Mouse (Mus musculus) lung, embryonic 15.5 days (tissue): ENCODE results near the gene Olfr1201. TPM values are rescaled to one million over a fixed set of nuclear protein-coding genes. Genes with fewer than 3 reads are reported as not detected.

ENCODE experiments used
- ATAC-seq: fragments of 200-750 bp; cut with Nextera tagmentation; 2 replicates; pipeline ENCODE4 v1.8.0; 2017; ENCODE audit warnings: moderate number of reproducible peaks, borderline replicate concordance; ENCODE audit not compliant: low FRiP score, low TSS enrichment; ENCODE audit errors: extremely low read depth
- H3K27ac ChIP-seq: fragments of 300-500 bp; sonication (generic); 2 replicates; pipeline ENCODE4 v1.5.1; 2015; ENCODE audit warnings: moderate library complexity, mild to moderate bottlenecking, inconsistent platforms
- H3K27me3 ChIP-seq: fragments of 300-500 bp; sonication (generic); 2 replicates; pipeline ENCODE4 v1.6.1; 2015; ENCODE audit warnings: inconsistent platforms
- H3K36me3 ChIP-seq: fragments of 300-500 bp; sonication (generic); 2 replicates; pipeline ENCODE4 v1.6.1; 2015; ENCODE audit warnings: inconsistent platforms
- H3K4me1 ChIP-seq: fragments of 300-500 bp; sonication (generic); 2 replicates; pipeline ENCODE4 v1.6.1; 2015; ENCODE audit warnings: inconsistent platforms
- H3K4me2 ChIP-seq: fragments of 300-500 bp; sonication (generic); 2 replicates; pipeline ENCODE4 v1.6.1; 2015; ENCODE audit warnings: inconsistent platforms, mild to moderate bottlenecking, moderate library complexity
- H3K4me3 ChIP-seq: fragments of 300-500 bp; sonication (generic); 2 replicates; pipeline ENCODE4 v1.5.1; 2015; ENCODE audit warnings: mild to moderate bottlenecking, inconsistent platforms
- H3K9ac ChIP-seq: fragments of 300-500 bp; sonication (generic); 2 replicates; pipeline ENCODE4 v1.6.1; 2015; ENCODE audit warnings: inconsistent platforms
- H3K9me3 ChIP-seq: fragments of 300-500 bp; sonication (generic); 2 replicates; pipeline ENCODE4 v1.6.1; 2016; ENCODE audit warnings: inconsistent platforms
- WGBS: fragments of 180-500 bp; shearing (Covaris S2); methylation state at CpG from one replicate; pipeline ENCODE4 v1.1.7; 2015; 5-methylcytosine and 5-hydroxymethylcytosine counted together
- polyA plus RNA-seq: library from polyadenylated mRNA; unstranded; fragments of >200 nt; fragmentation: Nextera tagmentation; extraction: Ambion mirVana; gene quantifications from 2 replicates; pipeline ENCODE4 v1.2.1, GENCODE M21; 2015

Olfr1201 gene
- polyA plus RNA-seq = not detected in 2 replicates

GRCm38 (mm10) chr2:88792736-88793135 lies at the start of gene Olfr1201:
Gene Olfr1201 (plus strand): TSS chr2:88793036.
- Histone ChIP-seq H3K27ac (no peak within 1 kb of the TSS), H3K4me3 (no peak within 1 kb of the TSS), H3K27me3 (no peaks in the 10 kb centered on the region), H3K4me1 (no peaks in the 10 kb centered on the region), H3K36me3 (no peaks in the 10 kb centered on the region), H3K9ac (no peak within 1 kb of the TSS), H3K9me3 (no peaks in the 10 kb centered on the region), H3K4me2 (no peak within 1 kb of the TSS)
- 62% methylated on average over 6 of the region's 6 CpGs for WGBS
- ATAC-seq = no peak

GRCm38 (mm10) chr2:88743379-88743778 lies 49.5 kb upstream of the Olfr1201 start:
- H3K4me3 ChIP-seq = no peak overlapping the region
- H3K27me3 ChIP-seq = no peaks in the 10 kb centered on the region
- H3K27ac ChIP-seq = no peak overlapping the region
- WGBS = 75% methylated on average over 3 of the region's 3 CpGs
- H3K4me2 ChIP-seq = no peak overlapping the region
- H3K9ac ChIP-seq = no peak overlapping the region
- H3K9me3 ChIP-seq = no peaks in the 10 kb centered on the region
- H3K36me3 ChIP-seq = no peaks in the 10 kb centered on the region
- H3K4me1 ChIP-seq = no peaks in the 10 kb centered on the region
- ATAC-seq = no peak

- H3K9me3 ChIP-seq = no peaks in the 10 kb centered on the region
- H3K4me1 ChIP-seq = no peaks in the 10 kb centered on the region
- H3K27ac ChIP-seq = no peak within 1 kb of the TSS
- H3K4me3 ChIP-seq = no peak within 1 kb of the TSS
- no peaks in the 10 kb centered on the region for H3K36me3 ChIP-seq
- 82% methylated on average over 2 of the region's 2 CpGs for WGBS
- no peak within 1 kb of the TSS for H3K9ac ChIP-seq
- no peak within 1 kb of the TSS for H3K4me2 ChIP-seq
- ATAC-seq = no peak
- H3K27me3 ChIP-seq = no peaks in the 10 kb centered on the region
These were observed 41.6 kb upstream of the Olfr1201 start, which contains the start of gene Olfr1198 for GRCm38 (mm10) chr2:88751270-88751669. Gene Olfr1198 (minus strand): TSS chr2:88751370.

- Histone ChIP-seq H3K4me2 (no peak within 1 kb of the TSS), H3K4me3 (no peak within 1 kb of the TSS), H3K27ac (no peak within 1 kb of the TSS), H3K36me3 (no peaks in the 10 kb centered on the region), H3K9me3 (no peaks in the 10 kb centered on the region), H3K9ac (no peak within 1 kb of the TSS), H3K27me3 (no peaks in the 10 kb centered on the region), H3K4me1 (no peaks in the 10 kb centered on the region)
- WGBS = 77% methylated on average over 2 of the region's 2 CpGs
- no peak for ATAC-seq
These were observed 32.5 kb upstream of the Olfr1201 start, which contains the start of gene Olfr1199 for GRCm38 (mm10) chr2:88760369-88760768. Gene Olfr1199 (minus strand): TSS chr2:88760469.

GRCm38 (mm10) chr2:88770388-88770787 lies 22.4 kb upstream of the Olfr1201 start, which contains the start of gene Olfr1200:
Gene Olfr1200 (minus strand): TSS chr2:88770488.
- 71% methylated on average over 2 of the region's 2 CpGs for WGBS

GRCm38 (mm10) chr2:88814196-88814595 lies 21.4 kb downstream of the Olfr1201 start, which contains the start of gene Olfr1202:
Gene Olfr1202 (plus strand): TSS chr2:88814496.
- H3K9ac ChIP-seq = no peak within 1 kb of the TSS
- no peaks in the 10 kb centered on the region for H3K36me3 ChIP-seq
- H3K4me3 ChIP-seq = no peak within 1 kb of the TSS
- 73% methylated on average over 1 of the region's 1 CpGs for WGBS
- H3K27me3 ChIP-seq = no peaks in the 10 kb centered on the region
- ATAC-seq = no peak
- no peaks in the 10 kb centered on the region for H3K9me3 ChIP-seq
- no peak within 1 kb of the TSS for H3K4me2 ChIP-seq
- H3K4me1 ChIP-seq = no peaks in the 10 kb centered on the region
- no peak within 1 kb of the TSS for H3K27ac ChIP-seq

More at GRCm38 (mm10) chr2:88770388-88770787, 22.4 kb upstream of the Olfr1201 start, which contains the start of gene Olfr1200:
- H3K27me3 ChIP-seq = no peaks in the 10 kb centered on the region
- H3K9ac ChIP-seq = no peak within 1 kb of the TSS
- H3K4me1 ChIP-seq = no peaks in the 10 kb centered on the region
- ATAC-seq = no peak
- no peak within 1 kb of the TSS for H3K4me3 ChIP-seq
- no peaks in the 10 kb centered on the region for H3K36me3 ChIP-seq
- no peak within 1 kb of the TSS for H3K4me2 ChIP-seq
- no peaks in the 10 kb centered on the region for H3K9me3 ChIP-seq
- H3K27ac ChIP-seq = no peak within 1 kb of the TSS

GRCm38 (mm10) chr2:88829437-88829836 lies 36.6 kb downstream of the Olfr1201 start, which contains the start of gene Olfr1205:
Gene Olfr1205 (plus strand): TSS chr2:88829737.
- 76% methylated on average over 2 of the region's 2 CpGs for WGBS

GRCm38 (mm10) chr2:88838477-88838876 lies 45.6 kb downstream of the Olfr1201 start:
- Histone ChIP-seq H3K4me1 (no peaks in the 10 kb centered on the region), H3K4me2 (no peak overlapping the region), H3K9ac (no peak overlapping the region), H3K27me3 (no peaks in the 10 kb centered on the region), H3K36me3 (no peaks in the 10 kb centered on the region), H3K9me3 (no peaks in the 10 kb centered on the region), H3K27ac (no peak overlapping the region), H3K4me3 (no peak overlapping the region)
- no peak for ATAC-seq
- WGBS = 33% methylated on average over 2 of the region's 2 CpGs

More at GRCm38 (mm10) chr2:88829437-88829836, 36.6 kb downstream of the Olfr1201 start, which contains the start of gene Olfr1205:
- H3K4me1 ChIP-seq = no peaks in the 10 kb centered on the region
- H3K4me3 ChIP-seq = no peak within 1 kb of the TSS
- H3K9ac ChIP-seq = no peak within 1 kb of the TSS
- no peaks in the 10 kb centered on the region for H3K27me3 ChIP-seq
- no peak within 1 kb of the TSS for H3K27ac ChIP-seq
- no peak for ATAC-seq
- no peaks in the 10 kb centered on the region for H3K36me3 ChIP-seq
- no peak within 1 kb of the TSS for H3K4me2 ChIP-seq
- no peaks in the 10 kb centered on the region for H3K9me3 ChIP-seq

Other genes starting within 250 kb of the Olfr1201 start
- not detected in 2 replicates for gene Olfr1188, start 236.1 kb upstream of the Olfr1201 start, polyA plus RNA-seq
- not detected in 2 replicates for gene Olfr1189, start 206.6 kb upstream of the Olfr1201 start, polyA plus RNA-seq
- not detected in 2 replicates for gene Olfr1191-ps1, start 152.5 kb upstream of the Olfr1201 start, polyA plus RNA-seq
- gene Olfr1192-ps1, start 144.5 kb upstream of the Olfr1201 start, polyA plus RNA-seq = not detected in 2 replicates
- gene Olfr1193, start 117.4 kb upstream of the Olfr1201 start, polyA plus RNA-seq = not detected in 2 replicates
- gene Olfr1195, start 103.8 kb upstream of the Olfr1201 start, polyA plus RNA-seq = not detected in 2 replicates
- not detected in 2 replicates for gene Olfr1196, start 88.4 kb upstream of the Olfr1201 start, polyA plus RNA-seq
- gene Olfr1197, start 60.7 kb upstream of the Olfr1201 start, polyA plus RNA-seq = not detected in 2 replicates
- gene Olfr1198, start 41.7 kb upstream of the Olfr1201 start, polyA plus RNA-seq = not detected in 2 replicates
- gene Olfr1199, start 32.6 kb upstream of the Olfr1201 start, polyA plus RNA-seq = not detected in 2 replicates
- gene Olfr1200, start 22.5 kb upstream of the Olfr1201 start, polyA plus RNA-seq = not detected in 2 replicates
- gene Olfr1202, start 21.5 kb downstream of the Olfr1201 start, polyA plus RNA-seq = not detected in 2 replicates
- gene Olfr1205, start 36.7 kb downstream of the Olfr1201 start, polyA plus RNA-seq = not detected in 2 replicates
- not detected in 2 replicates for gene Olfr1204, start 56.3 kb downstream of the Olfr1201 start, polyA plus RNA-seq
- gene Olfr1206, start 70.2 kb downstream of the Olfr1201 start, polyA plus RNA-seq = not detected in 2 replicates
- gene Olfr1208, start 109.3 kb downstream of the Olfr1201 start, polyA plus RNA-seq = not detected in 2 replicates
- gene Olfr1209, start 122.1 kb downstream of the Olfr1201 start, polyA plus RNA-seq = not detected in 2 replicates
- gene Olfr1211, start 145.1 kb downstream of the Olfr1201 start, polyA plus RNA-seq = not detected in 2 replicates
- gene Olfr1212, start 160.9 kb downstream of the Olfr1201 start, polyA plus RNA-seq = not detected in 2 replicates
- not detected in 2 replicates for gene Gm13762, start 187.2 kb downstream of the Olfr1201 start, polyA plus RNA-seq
- gene Olfr1214, start 199.6 kb downstream of the Olfr1201 start, polyA plus RNA-seq = not detected in 2 replicates
- not detected in 2 replicates for gene Olfr1215, start 213.9 kb downstream of the Olfr1201 start, polyA plus RNA-seq
- not detected in 2 replicates for gene Olfr1216, start 225.3 kb downstream of the Olfr1201 start, polyA plus RNA-seq
- not detected in 2 replicates for gene Olfr1217, start 239.0 kb downstream of the Olfr1201 start, polyA plus RNA-seq